Mouse (Mus musculus) gastrocnemius, postnatal 4 days (tissue): ENCODE measurements at regions not wholly inside any gene's neighbourhood (a gene's known extent, or its start where the extent isn't known, plus 50 kb on each side); places are given as distances from the start of the nearest gene placed in this dataset.

ENCODE experiments used
- DNase-seq, 2 experiments: peaks; one replicate each; pipeline ENCODE4 v3.0.0; 2021 to 2022; ENCODE audit warnings: low spot score in 2 of 2, mixed read lengths in 2 of 2

GRCm38 (mm10) chr13:110667276-110667956 is 272.6 kb downstream of the Plk2 start:
- no peak for DNase-seq

GRCm38 (mm10) chr13:110673536-110673935 is 278.7 kb downstream of the Plk2 start:
- DNase-seq = no peak

- no peak for DNase-seq
Measured at GRCm38 (mm10) chr13:110683259-110684041, 288.6 kb downstream of the Plk2 start.

- no peak for DNase-seq
Measured at GRCm38 (mm10) chr13:110688796-110689195, 293.9 kb downstream of the Plk2 start.

GRCm38 (mm10) chr13:110690501-110691255 is 295.8 kb downstream of the Plk2 start:
- peak in 1 of 2 experiments; percentile 19 for DNase-seq

- DNase-seq = no peak
Measured at GRCm38 (mm10) chr13:110692696-110693095, 297.9 kb downstream of the Plk2 start.

GRCm38 (mm10) chr13:110694876-110695275 is 300.0 kb downstream of the Plk2 start:
- DNase-seq = no peak

- no peak for DNase-seq
Measured at GRCm38 (mm10) chr13:110696549-110696948, 301.7 kb downstream of the Plk2 start.

GRCm38 (mm10) chr13:110704261-110704660 is 309.4 kb downstream of the Plk2 start:
- no peak for DNase-seq

- DNase-seq = no peak
Measured at GRCm38 (mm10) chr13:110710847-110711246, 316.0 kb downstream of the Plk2 start.

- DNase-seq = no peak
Measured at GRCm38 (mm10) chr13:110712527-110712926, 317.7 kb downstream of the Plk2 start.

- DNase-seq = no peak
Measured at GRCm38 (mm10) chr13:110722170-110722569, 327.3 kb downstream of the Plk2 start.

- no peak for DNase-seq
Measured at GRCm38 (mm10) chr13:110722752-110723151, 327.9 kb downstream of the Plk2 start.

GRCm38 (mm10) chr13:110724836-110725235 is 330.0 kb downstream of the Plk2 start:
- DNase-seq = no peak

- no peak for DNase-seq
Measured at GRCm38 (mm10) chr13:110725821-110726220, 331.0 kb downstream of the Plk2 start.

GRCm38 (mm10) chr13:110735511-110735910 is 340.7 kb downstream of the Plk2 start:
- peak in 1 of 2 experiments; percentile 16 for DNase-seq

- no peak for DNase-seq
Measured at GRCm38 (mm10) chr13:110741576-110742206, 346.8 kb downstream of the Plk2 start.

- peak in 1 of 2 experiments; percentile 17 for DNase-seq
Measured at GRCm38 (mm10) chr13:110747223-110747868, 352.5 kb downstream of the Plk2 start.

GRCm38 (mm10) chr13:110752746-110753145 is 357.9 kb downstream of the Plk2 start:
- no peak for DNase-seq

- no peak for DNase-seq
Measured at GRCm38 (mm10) chr13:110754548-110754947, 359.7 kb downstream of the Plk2 start.

GRCm38 (mm10) chr13:110756877-110757276 is 362.0 kb downstream of the Plk2 start:
- DNase-seq = no peak
